Mouse (Mus musculus): ENCODE data around the gene H2afx.

H2afx gene

GRCm38 (mm10) chr9:44379862-44380261 is 45.4 kb downstream of the H2afx start:
- no peak for DNase-seq (ENCODE audit: low spot score in 2 of 2)

DNA sequence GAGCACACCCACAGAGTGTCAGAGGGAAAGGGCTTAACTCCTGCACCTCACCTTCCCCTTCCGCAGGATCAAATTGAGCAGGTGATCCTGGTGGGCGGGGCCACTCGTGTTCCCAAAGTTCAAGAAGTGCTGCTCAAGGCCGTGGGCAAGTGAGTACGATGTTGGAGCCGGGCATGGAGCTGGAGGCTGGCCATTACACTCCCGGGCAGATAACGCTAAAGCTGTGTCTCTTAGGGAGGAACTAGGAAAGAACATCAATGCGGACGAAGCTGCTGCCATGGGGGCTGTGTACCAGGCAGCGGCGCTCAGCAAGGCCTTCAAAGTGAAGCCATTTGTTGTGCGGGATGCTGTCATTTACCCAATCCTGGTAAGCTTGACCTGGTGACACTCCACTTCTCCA is 50.1 kb downstream of the H2afx start:
- DNase-seq (ENCODE audit: low spot score in 2 of 2): no peak
